In the genomic region with DNA sequence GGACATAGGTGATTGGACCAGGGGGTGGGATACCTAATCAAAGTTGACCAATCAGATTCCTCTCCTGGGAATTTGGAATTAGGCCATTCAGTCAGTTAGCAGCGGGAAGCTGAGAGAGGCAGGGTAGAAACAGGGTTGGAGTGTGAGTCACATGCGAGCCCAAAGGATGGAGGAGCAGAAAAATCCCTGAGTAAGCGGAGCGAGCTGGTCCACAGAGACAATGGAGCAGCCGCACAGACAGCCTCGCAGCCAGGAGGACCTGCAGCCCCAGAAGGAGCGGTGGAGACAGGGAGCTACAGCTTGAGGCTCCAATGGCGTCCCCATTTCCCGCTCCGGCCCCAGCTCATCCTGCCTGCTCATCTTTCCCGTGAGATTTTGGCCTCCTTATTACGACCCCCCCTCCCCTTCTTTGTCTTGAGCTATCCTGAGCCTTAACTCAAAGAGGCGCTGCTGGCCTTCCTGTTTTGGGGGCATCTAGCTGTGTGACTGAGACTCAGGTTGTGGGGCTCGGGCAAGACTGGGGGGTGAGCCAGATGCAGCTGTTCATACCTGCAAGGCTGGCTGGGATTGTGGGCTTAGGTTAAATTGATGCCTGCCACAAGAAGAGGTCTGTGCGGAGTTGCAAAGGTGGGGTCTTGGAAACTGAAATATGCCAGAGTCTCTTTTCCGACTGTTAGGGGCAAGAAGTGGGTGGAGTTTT, we compare ENCODE assay signal across 8 mouse cellular contexts. TPM values are rescaled to one million over a fixed set of nuclear protein-coding genes. Genes with fewer than 3 reads are reported as not detected.
A peak's percentile ranks its signal among the peaks of the same experiment; 100 is the strongest.
DNase-seq lines count a peak whose midpoint lies in the region; ATAC-seq lines count a peak whose summit lies in the region.

No protein-coding gene starts in this region.

- H3K4me2 ChIP-seq in liver, embryonic 12.5 days: peak overlapping the region; percentile 14; the same call in 1 of the 2 replicates

- no peaks in the 10 kb centered on the region for H3K27me3 ChIP-seq in megakaryocyte, embryonic 14.5 days (replicated peaks)
- H3K27me3 ChIP-seq in liver, embryonic 12.5 days (replicated peaks): 0 out of 2 replicates have a peak, but pooled peaks cover 5% of the 10 kb centered on the region

- peaks cover 87% of the 10 kb centered on the region for H3K36me3 ChIP-seq in megakaryocyte, embryonic 14.5 days (replicated peaks; ENCODE audit: low read length)
- H3K36me3 ChIP-seq in liver, embryonic 12.5 days: peaks cover 13% of the 10 kb centered on the region

- ATAC-seq in megakaryocyte, adult 5-6 weeks (ENCODE audit: poor library complexity, severe bottlenecking): no peak
- no peak for ATAC-seq in liver, embryonic 12.5 days

- peak; percentile 25 for DNase-seq in adrenal gland, postnatal 14 days
- DNase-seq in adrenal gland, postnatal 25 days: no peak
- peak; percentile 21 for DNase-seq in forelimb bud, embryonic 11.5 days (ENCODE audit: low read depth, low spot score)
- DNase-seq in thymus, postnatal 14 days: peak; percentile 51
- no peak for DNase-seq in urinary bladder, postnatal 36 days (ENCODE audit: low spot score in 2 of 2)

- whole genome bisulfite sequencing in liver, embryonic 12.5 days (ENCODE audit: insufficient replicate concordance): 44% methylated on average over 16 of the region's 16 CpGs

- peak overlapping the region; percentile 78 for H3K4me3 ChIP-seq in megakaryocyte, embryonic 14.5 days (replicated peaks)
- no peak overlapping the region for H3K4me3 ChIP-seq in liver, embryonic 12.5 days

- no peaks in the 10 kb centered on the region for H3K9me3 ChIP-seq in megakaryocyte, embryonic 14.5 days
- H3K9me3 ChIP-seq in liver, embryonic 12.5 days (replicated peaks): no peaks in the 10 kb centered on the region

- peaks cover 93% of the 10 kb centered on the region for H3K4me1 ChIP-seq in megakaryocyte, embryonic 14.5 days
- peaks cover 46% of the 10 kb centered on the region for H3K4me1 ChIP-seq in liver, embryonic 12.5 days

- H3K27ac ChIP-seq in liver, embryonic 12.5 days: 0 out of 2 replicates have a peak overlapping the region, but pooled peaks have one; percentile 13

- no peak overlapping the region for H3K9ac ChIP-seq in liver, embryonic 12.5 days

RNA-seq across cellular contexts. Expression of gene Arrb1, which starts 44.4 kb away (rescaled TPM):
- total RNA-seq in adrenal gland, postnatal 14 days (2021): 48.9 and 57.9 TPM in 2 replicates
- total RNA-seq in adrenal gland, postnatal 25 days (2021): 43.9 and 69.0 TPM in 2 replicates
- 11.2 and 43.4 TPM in 2 replicates for polyA plus RNA-seq in megakaryocyte, embryonic 14.5 days (2012; ENCODE audit: insufficient read depth, low replicate concordance)
- 41.1 and 43.8 TPM in 2 replicates for total RNA-seq in megakaryocyte, adult 5-6 weeks (2015)
- 91.7 and 96.9 TPM in 2 replicates for total RNA-seq in megakaryocyte, adult 5-6 weeks (2017)
- polyA plus RNA-seq in liver, embryonic 12.5 days (2016; fragmentation: Nextera tagmentation; extraction: Ambion mirVana): 134 and 136 TPM in 2 replicates

RNA-seq across cellular contexts. Expression of gene Tpbgl, which starts 47.3 kb away (rescaled TPM):
- total RNA-seq in adrenal gland, postnatal 14 days (2021): 14.7 and 16.5 TPM in 2 replicates
- total RNA-seq in adrenal gland, postnatal 25 days (2021): 16.6 and 23.2 TPM in 2 replicates
- polyA plus RNA-seq in megakaryocyte, embryonic 14.5 days (2012; ENCODE audit: insufficient read depth, low replicate concordance): 0.04 TPM in 1 of 2 replicates, not detected in the other
- total RNA-seq in megakaryocyte, adult 5-6 weeks (2015): 0.27 TPM in 1 of 2 replicates, not detected in the other
- total RNA-seq in megakaryocyte, adult 5-6 weeks (2017): 0.07 TPM in 1 of 2 replicates, not detected in the other
- polyA plus RNA-seq in liver, embryonic 12.5 days (2016; fragmentation: Nextera tagmentation; extraction: Ambion mirVana): 0.31 and 0.42 TPM in 2 replicates

Comparison
In these comparisons a context has a peak if more than half of its experiments do, and no peak if none do; other contexts are left out.
1. DNase-seq: peak in adrenal gland, postnatal 14 days (single experiment), forelimb bud, embryonic 11.5 days (single experiment) and thymus, postnatal 14 days (single experiment); none in adrenal gland, postnatal 25 days (single experiment) and urinary bladder, postnatal 36 days (0 of 2).
2. RNA of gene Tpbgl, which starts 47.3 kb away (total RNA-seq): 16.6 to 23.2 TPM in adrenal gland, postnatal 25 days and 14.7 to 16.5 TPM in adrenal gland, postnatal 14 days; 0.07 to 0.27 TPM in megakaryocyte, adult 5-6 weeks; every median in the first group is over 10 times any median in the second.